Mouse (Mus musculus): ENCODE results near the gene 9930022D16Rik.

- TF ChIP-seq CTCF (IDR thresholded peaks at IDR 0.05 in 2 of 3, conservative IDR thresholded peaks at IDR 0.05 in 1 of 3; ENCODE audit: control insufficient read depth in 1 of 3, insufficient read depth in 1 of 3, low read depth in 2 of 3, low read length in 3 of 3, poor library complexity in 1 of 3, severe bottlenecking in 1 of 3) (no peak), TAL1 (IDR thresholded peaks at IDR 0.05; ENCODE audit: low read length) (no peak)
Observed at GRCm38 (mm10) chr11:109458165-109458564, 44.4 kb downstream of the 9930022D16Rik start.

All from MEL (cell line).